Mouse (Mus musculus) thymus, adult 18-20 months (tissue): Measurements from ENCODE around the gene Ctnna2.

Experiments used
- DNase-seq, 2 experiments: peaks; one replicate each; pipeline ENCODE4 v3.0.0; 2022; ENCODE audit warnings: mixed read lengths in 2 of 2

The Ctnna2 gene

GRCm38 (mm10) chr6:77580926-77581325 lies 398.6 kb downstream of the Ctnna2 start:
- no peak for DNase-seq

- no peak for DNase-seq
Measured at GRCm38 (mm10) chr6:77578612-77579011, 400.9 kb downstream of the Ctnna2 start.

DNA sequence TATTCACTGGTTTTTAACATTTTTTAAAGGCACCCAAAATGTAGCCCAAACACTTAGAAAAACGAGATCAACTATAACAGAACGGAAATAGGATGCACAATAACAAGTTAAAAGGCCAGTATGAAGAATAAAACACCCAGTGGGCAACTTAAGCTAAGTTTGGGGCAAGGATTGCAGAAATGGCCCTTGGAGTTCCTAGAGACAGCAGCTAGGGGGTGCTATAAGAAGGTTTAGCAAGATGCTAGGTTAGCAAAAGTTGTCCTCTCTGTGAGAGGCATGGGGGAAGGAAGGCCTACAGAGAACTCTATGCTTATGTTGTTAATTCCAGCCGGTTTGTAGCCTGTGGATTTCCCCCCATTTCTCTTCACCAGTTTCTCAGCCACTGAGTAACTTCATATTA lies 401.9 kb downstream of the Ctnna2 start:
- DNase-seq, result no peak

GRCm38 (mm10) chr6:77572614-77573013 lies 406.9 kb downstream of the Ctnna2 start:
- DNase-seq, result no peak

DNA sequence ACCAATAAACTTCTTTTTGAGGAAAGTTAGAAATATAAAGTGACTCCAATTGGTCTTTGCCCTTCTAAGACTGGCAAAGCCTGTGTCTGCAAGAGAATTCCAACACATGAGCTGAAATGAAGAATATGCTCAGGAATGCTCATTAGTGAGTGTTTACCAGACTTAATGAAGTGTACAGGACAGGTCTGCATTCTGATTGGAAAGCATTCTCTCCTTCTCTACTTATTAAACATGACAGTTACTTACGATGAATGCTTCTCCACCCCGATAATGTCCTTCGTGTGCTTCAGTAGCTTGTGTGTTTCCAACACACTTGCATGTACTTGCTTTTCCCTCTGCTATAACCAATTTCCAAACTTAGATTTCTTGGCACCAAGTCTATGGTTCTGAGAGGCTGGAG lies 409.6 kb downstream of the Ctnna2 start:
- no peak for DNase-seq

GRCm38 (mm10) chr6:77556181-77556580 lies 423.3 kb downstream of the Ctnna2 start:
- no peak for DNase-seq

GRCm38 (mm10) chr6:77537055-77537807 lies 442.3 kb downstream of the Ctnna2 start:
- no peak for DNase-seq

GRCm38 (mm10) chr6:77527636-77528035 lies 451.9 kb downstream of the Ctnna2 start:
- no peak for DNase-seq

GRCm38 (mm10) chr6:77521836-77522235 lies 457.7 kb downstream of the Ctnna2 start:
- no peak for DNase-seq

- no peak for DNase-seq
Measured at GRCm38 (mm10) chr6:77516515-77516914, 463.0 kb downstream of the Ctnna2 start.

- DNase-seq, result no peak
Measured at GRCm38 (mm10) chr6:77511805-77512204, 467.7 kb downstream of the Ctnna2 start.

- DNase-seq, result no peak
Measured at GRCm38 (mm10) chr6:77491721-77492120, 487.8 kb downstream of the Ctnna2 start.

GRCm38 (mm10) chr6:77486658-77487057 lies 492.8 kb downstream of the Ctnna2 start:
- DNase-seq, result no peak

GRCm38 (mm10) chr6:77482081-77482480 lies 497.4 kb downstream of the Ctnna2 start:
- no peak for DNase-seq

GRCm38 (mm10) chr6:77475354-77475753 lies 504.1 kb downstream of the Ctnna2 start:
- DNase-seq, result no peak

DNA sequence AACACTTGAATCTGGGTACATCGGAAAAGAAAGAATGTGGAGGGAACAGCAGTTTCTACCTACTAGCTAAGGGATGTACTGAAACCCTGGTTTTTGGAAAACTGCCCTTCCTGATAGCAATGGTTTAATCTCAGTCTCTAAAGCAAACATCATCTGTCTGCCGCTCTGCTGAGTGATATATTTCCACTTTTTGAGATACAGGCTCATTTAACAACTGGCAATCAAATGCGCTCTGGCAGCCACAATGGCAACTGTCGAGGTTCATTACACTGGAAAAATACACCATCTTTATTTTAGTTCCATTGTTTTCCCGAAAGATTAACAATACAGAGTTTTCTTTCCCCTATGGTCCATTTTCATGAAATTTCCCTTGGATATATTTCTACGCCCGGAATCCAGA lies 506.2 kb downstream of the Ctnna2 start:
- DNase-seq, result no peak

- DNase-seq, result no peak
Measured at GRCm38 (mm10) chr6:77468058-77468457, 511.4 kb downstream of the Ctnna2 start.

GRCm38 (mm10) chr6:77462737-77463136 lies 516.8 kb downstream of the Ctnna2 start:
- no peak for DNase-seq

DNA sequence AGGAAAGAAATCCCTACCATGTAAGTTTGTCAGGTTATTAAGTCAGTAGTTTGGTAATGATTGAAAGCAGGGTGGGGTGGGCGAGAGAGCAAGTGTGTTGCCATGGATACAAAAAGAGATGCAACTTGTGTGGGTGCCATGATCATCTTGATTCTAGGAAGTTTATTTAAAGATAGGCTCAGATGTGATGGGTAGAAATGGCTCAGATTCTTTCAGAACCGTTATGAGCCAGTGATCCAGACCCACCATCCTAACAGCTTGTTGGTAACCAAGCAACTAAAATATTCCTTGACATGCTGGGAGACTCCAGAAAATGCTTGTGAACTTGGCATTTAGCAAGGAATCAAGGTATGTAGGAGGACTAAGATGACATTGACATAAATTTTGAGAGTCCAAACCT lies 521.6 kb downstream of the Ctnna2 start:
- DNase-seq, result no peak

DNA sequence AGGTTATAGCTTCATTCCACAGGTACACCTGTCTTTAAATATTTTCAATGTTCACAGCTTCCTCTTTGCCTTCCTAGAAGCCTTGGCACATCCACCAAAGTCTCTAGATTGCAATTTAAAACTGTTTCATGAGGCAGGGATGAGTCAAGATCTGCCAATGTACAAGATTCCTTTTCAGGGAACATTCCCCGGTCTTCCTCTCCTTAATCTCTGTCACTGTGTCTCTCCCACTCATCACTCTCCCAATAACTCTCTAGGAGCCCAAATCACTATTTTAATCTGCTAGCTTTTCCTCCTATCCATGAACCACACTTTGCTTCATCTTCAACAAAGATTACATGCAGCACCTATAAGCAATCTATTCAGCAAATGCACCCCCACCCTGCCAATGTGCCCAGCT lies 532.6 kb downstream of the Ctnna2 start:
- no peak for DNase-seq

GRCm38 (mm10) chr6:77443906-77444305 lies 535.6 kb downstream of the Ctnna2 start:
- DNase-seq, result no peak

- no peak for DNase-seq
Measured at GRCm38 (mm10) chr6:77441051-77441450, 538.4 kb downstream of the Ctnna2 start.

DNA sequence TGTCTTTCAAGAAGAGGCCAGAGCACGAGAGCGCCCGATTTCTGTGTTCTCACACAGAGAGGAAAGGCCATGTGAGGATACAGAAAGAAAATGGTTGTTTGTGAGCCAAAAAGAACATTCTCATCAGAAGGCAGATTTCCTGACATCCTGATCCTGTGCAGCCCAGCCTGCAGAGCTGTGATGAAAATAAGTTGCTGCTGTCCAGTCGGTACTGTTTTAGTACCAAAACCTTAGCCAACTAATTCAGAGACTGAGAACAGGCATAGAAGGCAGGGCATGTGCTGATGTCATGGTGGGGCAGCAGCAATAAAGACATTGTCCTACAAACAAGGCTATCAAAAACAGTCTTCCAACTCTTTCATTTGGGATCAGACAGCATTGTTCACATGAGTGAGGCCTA lies 549.1 kb downstream of the Ctnna2 start:
- DNase-seq, result no peak

DNA sequence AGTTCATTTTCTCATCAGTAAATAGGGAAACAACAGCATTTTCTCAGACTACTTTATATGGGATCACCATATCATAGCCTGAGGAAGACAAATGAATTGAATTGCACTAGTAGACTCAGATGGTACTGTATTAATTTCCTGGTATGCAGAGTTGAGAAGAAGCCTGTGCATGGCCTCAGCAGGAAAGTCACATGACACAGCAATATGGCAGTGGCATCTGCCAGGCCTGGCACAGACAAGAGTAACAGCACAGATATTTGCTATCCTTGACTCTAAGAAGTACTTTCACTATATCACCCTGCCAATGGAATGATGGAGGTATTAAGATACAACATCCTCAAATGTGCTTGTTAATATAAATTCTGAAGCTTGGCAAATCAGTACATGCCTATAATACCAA lies 553.8 kb downstream of the Ctnna2 start:
- DNase-seq, result no peak

- no peak for DNase-seq
Measured at GRCm38 (mm10) chr6:77424826-77425225, 554.7 kb downstream of the Ctnna2 start.
